Mouse (Mus musculus): ENCODE results near the gene Psrc1. TPM values are rescaled to one million over a fixed set of nuclear protein-coding genes. Genes with fewer than 3 reads are reported as not detected.

Gene Psrc1
- 24.4 and 25.4 TPM in 2 replicates for polyA plus RNA-seq (2015; fragmentation: Nextera tagmentation; extraction: Ambion mirVana)

DNA sequence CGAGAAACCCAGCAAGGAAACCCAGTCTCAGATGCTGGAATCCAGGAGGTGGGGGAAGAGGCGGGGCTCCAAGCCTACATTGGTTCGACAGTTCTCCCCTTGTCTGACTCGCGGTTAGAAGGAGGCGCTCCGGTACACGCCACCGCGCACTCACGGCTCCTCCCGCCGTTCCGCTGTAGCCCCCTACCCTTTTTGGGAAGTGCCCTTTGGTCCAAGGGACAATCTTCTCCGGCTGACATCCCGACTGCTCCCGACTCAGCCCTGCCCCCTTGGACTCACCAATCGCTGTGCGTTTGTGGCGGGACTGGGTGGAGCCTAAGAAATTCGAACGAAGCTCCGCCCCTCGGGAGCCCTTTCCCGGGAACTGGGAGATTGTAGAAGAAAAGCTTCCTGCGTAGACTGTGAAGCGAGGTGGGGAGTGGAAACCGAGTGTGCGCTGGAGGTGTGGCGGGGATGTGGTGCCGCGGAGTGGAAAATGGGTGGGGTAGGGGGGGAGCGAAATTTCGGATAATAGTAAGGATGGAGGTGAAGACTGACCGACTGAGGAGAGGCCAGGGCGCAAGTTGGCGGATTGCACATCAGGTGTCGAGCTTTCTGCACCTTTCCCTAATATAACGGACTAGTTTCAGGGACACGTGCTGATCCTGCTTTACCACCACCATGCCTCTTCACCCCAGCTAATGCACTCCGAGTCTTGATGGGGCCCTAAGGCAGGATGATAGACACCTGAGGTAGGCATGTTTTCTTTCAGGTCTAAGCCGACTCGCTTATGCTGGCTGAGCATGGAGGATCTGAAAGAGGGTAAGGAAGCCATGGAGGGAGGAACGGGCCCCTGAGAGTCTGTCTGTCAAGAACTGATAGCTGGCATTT, at the start of gene Psrc1:
TSS of gene Psrc1 (plus strand) at position 355 of the 870 bp plus-strand sequence.
- Histone ChIP-seq H3K27ac (replicated peaks) (peak within 1 kb of the TSS; percentile 69), H3K4me2 (peak within 1 kb of the TSS; percentile 81), H3K27me3 (replicated peaks) (no peaks in the 10 kb centered on the region), H3K9ac (peak within 1 kb of the TSS; percentile 77), H3K9me3 (no peaks in the 10 kb centered on the region), H3K4me1 (peaks cover 53% of the 10 kb centered on the region), H3K36me3 (peaks cover 23% of the 10 kb centered on the region), H3K4me3 (peak within 1 kb of the TSS; percentile 77)
- peak; percentile 74 for ATAC-seq (ENCODE audit: extremely low read depth, insufficient number of reproducible peaks, low FRiP score, low TSS enrichment)
- WGBS: 1% methylated on average over 44 of the region's 44 CpGs

- Histone ChIP-seq H3K4me2 (no peak overlapping the region), H3K9ac (no peak overlapping the region), H3K4me1 (no peaks in the 10 kb centered on the region), H3K9me3 (no peaks in the 10 kb centered on the region), H3K27ac (replicated peaks) (no peak overlapping the region), H3K27me3 (replicated peaks) (no peaks in the 10 kb centered on the region), H3K4me3 (no peak overlapping the region), H3K36me3 (peaks cover 95% of the 10 kb centered on the region)
- no peak for ATAC-seq (ENCODE audit: extremely low read depth, insufficient number of reproducible peaks, low FRiP score, low TSS enrichment)
- WGBS: 87% methylated on average over 5 of the region's 5 CpGs
Measured at GRCm38 (mm10) chr3:108336878-108337277, 46.8 kb upstream of the Psrc1 start.

DNA sequence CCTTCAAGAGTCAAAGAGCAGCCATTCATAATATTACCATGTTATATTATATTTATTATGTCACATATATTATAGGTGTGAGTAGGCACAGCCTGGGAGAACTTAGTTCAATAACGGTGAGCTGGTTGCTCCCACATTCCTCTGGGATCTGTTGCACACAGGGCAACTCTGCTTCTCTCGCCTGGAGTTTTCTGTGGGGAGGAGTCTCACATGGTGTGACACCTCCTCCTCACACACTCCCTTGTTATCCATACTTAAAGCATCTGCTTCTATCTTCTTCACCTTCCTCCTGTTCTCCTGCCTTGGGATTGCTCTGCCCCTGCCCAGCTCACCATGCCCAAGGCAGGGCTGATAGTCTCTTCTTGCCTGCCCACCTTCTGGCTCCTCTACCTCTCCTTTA, 42.6 kb upstream of the Psrc1 start:
- no peak for ATAC-seq (ENCODE audit: extremely low read depth, insufficient number of reproducible peaks, low FRiP score, low TSS enrichment)
- H3K9ac ChIP-seq: no peak overlapping the region
- peaks cover 86% of the 10 kb centered on the region for H3K36me3 ChIP-seq
- no peaks in the 10 kb centered on the region for H3K27me3 ChIP-seq (replicated peaks)
- no peaks in the 10 kb centered on the region for H3K4me1 ChIP-seq
- no peak overlapping the region for H3K27ac ChIP-seq (replicated peaks)
- no peaks in the 10 kb centered on the region for H3K9me3 ChIP-seq
- no peak overlapping the region for H3K4me2 ChIP-seq
- WGBS: 57% methylated on average over 2 of the region's 2 CpGs
- no peak overlapping the region for H3K4me3 ChIP-seq

DNA sequence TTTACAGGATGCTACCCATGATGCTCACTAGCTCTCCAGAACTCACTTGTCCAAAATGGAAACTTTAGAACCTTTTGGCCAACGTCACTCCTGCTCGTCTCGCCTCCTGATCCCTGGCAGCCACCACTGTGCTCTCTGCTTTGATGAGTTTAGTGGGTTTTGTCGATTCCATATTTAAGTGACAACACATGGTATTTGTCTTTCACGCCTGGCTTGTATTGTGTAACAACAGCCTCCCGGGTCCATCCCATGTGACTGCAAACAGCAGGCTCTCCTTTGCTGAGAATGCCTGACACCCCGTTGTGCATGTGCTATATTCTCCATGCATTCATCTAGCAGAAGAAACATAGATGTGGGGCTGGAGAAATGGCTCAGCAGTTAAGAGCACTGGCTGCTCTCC, 41.5 kb upstream of the Psrc1 start:
- H3K27ac ChIP-seq (replicated peaks): no peak overlapping the region
- WGBS: 59% methylated on average over 7 of the region's 7 CpGs
- no peak overlapping the region for H3K9ac ChIP-seq
- H3K4me3 ChIP-seq: no peak overlapping the region
- no peak for ATAC-seq (ENCODE audit: extremely low read depth, insufficient number of reproducible peaks, low FRiP score, low TSS enrichment)
- H3K4me2 ChIP-seq: no peak overlapping the region
- no peaks in the 10 kb centered on the region for H3K9me3 ChIP-seq
- H3K27me3 ChIP-seq (replicated peaks): no peaks in the 10 kb centered on the region
- peaks cover 89% of the 10 kb centered on the region for H3K36me3 ChIP-seq
- no peaks in the 10 kb centered on the region for H3K4me1 ChIP-seq

DNA sequence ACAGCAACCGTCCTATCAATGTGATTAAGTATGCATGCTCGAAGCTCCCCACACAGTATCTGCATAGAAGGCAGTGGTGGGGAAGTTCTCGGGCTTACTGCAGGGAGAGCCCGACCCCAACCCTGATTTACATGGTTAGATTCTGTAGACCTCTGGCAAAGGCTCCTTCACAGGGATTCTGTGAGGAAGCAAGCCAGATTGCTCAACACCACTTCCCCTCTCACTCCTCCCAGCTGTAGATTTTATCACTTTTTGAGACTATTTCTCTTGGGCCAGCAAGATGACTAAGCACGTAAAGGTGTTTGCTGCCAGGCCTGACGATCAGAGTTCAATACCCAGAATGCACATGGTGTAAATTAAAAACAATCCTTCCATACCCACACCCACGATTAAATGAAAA, 37.8 kb upstream of the Psrc1 start:
- H3K27ac ChIP-seq (replicated peaks): no peak overlapping the region
- no peaks in the 10 kb centered on the region for H3K9me3 ChIP-seq
- no peak overlapping the region for H3K9ac ChIP-seq
- H3K4me1 ChIP-seq: peaks cover 8% of the 10 kb centered on the region; the same call in 1 of the 2 replicates
- no peak overlapping the region for H3K4me3 ChIP-seq
- H3K36me3 ChIP-seq: peaks cover 89% of the 10 kb centered on the region
- H3K27me3 ChIP-seq (replicated peaks): no peaks in the 10 kb centered on the region
- ATAC-seq (ENCODE audit: extremely low read depth, insufficient number of reproducible peaks, low FRiP score, low TSS enrichment): no peak
- 83% methylated on average over 7 of the region's 7 CpGs for WGBS
- H3K4me2 ChIP-seq: no peak overlapping the region

DNA sequence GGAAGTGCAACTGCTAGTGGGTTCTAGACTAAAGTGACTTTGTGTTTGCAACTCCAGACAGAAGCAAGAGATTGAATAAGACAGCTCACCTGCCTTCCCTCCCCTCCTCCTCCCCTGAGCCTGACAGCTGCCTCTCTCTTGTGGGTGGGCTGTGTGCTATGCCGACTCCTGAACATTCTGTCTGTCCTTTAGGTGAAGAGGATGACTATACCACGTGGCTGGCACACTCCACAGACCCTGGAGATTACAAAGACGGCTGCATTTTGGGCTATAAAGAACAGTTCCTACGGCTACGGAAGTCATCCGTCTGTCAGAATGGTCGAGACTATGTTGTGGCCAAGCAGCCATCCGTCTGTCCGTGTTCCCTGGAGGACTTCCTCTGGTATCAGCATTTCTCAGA, 35.3 kb upstream of the Psrc1 start:
- Histone ChIP-seq H3K27ac (replicated peaks) (no peak overlapping the region), H3K27me3 (replicated peaks) (no peaks in the 10 kb centered on the region), H3K36me3 (peaks cover 87% of the 10 kb centered on the region), H3K9ac (peak overlapping the region; percentile 10; the same call in 1 of the 2 replicates), H3K4me1 (peaks cover 8% of the 10 kb centered on the region; the same call in 1 of the 2 replicates), H3K4me2 (no peak overlapping the region), H3K4me3 (no peak overlapping the region), H3K9me3 (no peaks in the 10 kb centered on the region)
- ATAC-seq (ENCODE audit: extremely low read depth, insufficient number of reproducible peaks, low FRiP score, low TSS enrichment): no peak
- whole genome bisulfite sequencing: 60% methylated on average over 9 of the region's 9 CpGs

- H3K36me3 ChIP-seq: peaks cover 76% of the 10 kb centered on the region
- H3K9me3 ChIP-seq: no peaks in the 10 kb centered on the region
- no peaks in the 10 kb centered on the region for H3K27me3 ChIP-seq (replicated peaks)
- H3K4me2 ChIP-seq: no peak overlapping the region
- WGBS: 75% methylated on average over 3 of the region's 3 CpGs
- no peak overlapping the region for H3K27ac ChIP-seq (replicated peaks)
- no peak overlapping the region for H3K9ac ChIP-seq
- H3K4me1 ChIP-seq: 0 out of 2 replicates have a peak, but pooled peaks cover 2% of the 10 kb centered on the region
- no peak for ATAC-seq (ENCODE audit: extremely low read depth, insufficient number of reproducible peaks, low FRiP score, low TSS enrichment)
- no peak overlapping the region for H3K4me3 ChIP-seq
Measured at GRCm38 (mm10) chr3:108355245-108355644, 28.4 kb upstream of the Psrc1 start.

GRCm38 (mm10) chr3:108357051-108357450, 26.6 kb upstream of the Psrc1 start:
- Histone ChIP-seq H3K4me1 (peaks cover 15% of the 10 kb centered on the region), H3K9me3 (no peaks in the 10 kb centered on the region), H3K27ac (replicated peaks) (no peak overlapping the region), H3K4me2 (no peak overlapping the region), H3K27me3 (replicated peaks) (no peaks in the 10 kb centered on the region), H3K9ac (no peak overlapping the region), H3K4me3 (no peak overlapping the region), H3K36me3 (peaks cover 58% of the 10 kb centered on the region)
- ATAC-seq (ENCODE audit: extremely low read depth, insufficient number of reproducible peaks, low FRiP score, low TSS enrichment): no peak
- 84% methylated on average over 10 of the region's 10 CpGs for WGBS

GRCm38 (mm10) chr3:108358445-108358844, 25.2 kb upstream of the Psrc1 start:
- no peak overlapping the region for H3K4me3 ChIP-seq
- no peaks in the 10 kb centered on the region for H3K27me3 ChIP-seq (replicated peaks)

GRCm38 (mm10) chr3:108360894-108361293, 22.7 kb upstream of the Psrc1 start:
- H3K4me2 ChIP-seq: no peak overlapping the region
- ATAC-seq (ENCODE audit: extremely low read depth, insufficient number of reproducible peaks, low FRiP score, low TSS enrichment): no peak
- peaks cover 50% of the 10 kb centered on the region for H3K4me1 ChIP-seq
- WGBS: 14% methylated on average over 7 of the region's 7 CpGs
- H3K27me3 ChIP-seq (replicated peaks): no peaks in the 10 kb centered on the region
- H3K4me3 ChIP-seq: no peak overlapping the region
- peak overlapping the region; percentile 38; the same call in 1 of the 2 replicates for H3K9ac ChIP-seq
- peak overlapping the region; percentile 33; the same call in 1 of the 2 replicates for H3K27ac ChIP-seq (replicated peaks)
- peaks cover 21% of the 10 kb centered on the region for H3K36me3 ChIP-seq
- no peaks in the 10 kb centered on the region for H3K9me3 ChIP-seq

More at GRCm38 (mm10) chr3:108358445-108358844, 25.2 kb upstream of the Psrc1 start:
- peaks cover 46% of the 10 kb centered on the region for H3K36me3 ChIP-seq
- no peak for ATAC-seq (ENCODE audit: extremely low read depth, insufficient number of reproducible peaks, low FRiP score, low TSS enrichment)
- no peak overlapping the region for H3K27ac ChIP-seq (replicated peaks)
- no peaks in the 10 kb centered on the region for H3K9me3 ChIP-seq
- no peak overlapping the region for H3K4me2 ChIP-seq
- H3K9ac ChIP-seq: no peak overlapping the region
- WGBS: 68% methylated on average over 6 of the region's 6 CpGs
- peaks cover 26% of the 10 kb centered on the region for H3K4me1 ChIP-seq

GRCm38 (mm10) chr3:108363626-108364025, 20.0 kb upstream of the Psrc1 start:
- 29% methylated on average over 3 of the region's 3 CpGs for WGBS
- ATAC-seq (ENCODE audit: extremely low read depth, insufficient number of reproducible peaks, low FRiP score, low TSS enrichment): peak; percentile 3; the same call in 1 of the 2 replicates
- no peak overlapping the region for H3K9ac ChIP-seq
- H3K27me3 ChIP-seq (replicated peaks): no peaks in the 10 kb centered on the region
- H3K4me2 ChIP-seq: peak overlapping the region; percentile 36; the same call in 1 of the 2 replicates
- H3K36me3 ChIP-seq: no peaks in the 10 kb centered on the region
- H3K27ac ChIP-seq (replicated peaks): peak overlapping the region; percentile 90
- no peak overlapping the region for H3K4me3 ChIP-seq
- H3K4me1 ChIP-seq: peaks cover 52% of the 10 kb centered on the region
- no peaks in the 10 kb centered on the region for H3K9me3 ChIP-seq

Measured in heart, embryonic 13.5 days (tissue).